16 mouse cellular contexts compared by ENCODE assay signal in the genomic region with DNA sequence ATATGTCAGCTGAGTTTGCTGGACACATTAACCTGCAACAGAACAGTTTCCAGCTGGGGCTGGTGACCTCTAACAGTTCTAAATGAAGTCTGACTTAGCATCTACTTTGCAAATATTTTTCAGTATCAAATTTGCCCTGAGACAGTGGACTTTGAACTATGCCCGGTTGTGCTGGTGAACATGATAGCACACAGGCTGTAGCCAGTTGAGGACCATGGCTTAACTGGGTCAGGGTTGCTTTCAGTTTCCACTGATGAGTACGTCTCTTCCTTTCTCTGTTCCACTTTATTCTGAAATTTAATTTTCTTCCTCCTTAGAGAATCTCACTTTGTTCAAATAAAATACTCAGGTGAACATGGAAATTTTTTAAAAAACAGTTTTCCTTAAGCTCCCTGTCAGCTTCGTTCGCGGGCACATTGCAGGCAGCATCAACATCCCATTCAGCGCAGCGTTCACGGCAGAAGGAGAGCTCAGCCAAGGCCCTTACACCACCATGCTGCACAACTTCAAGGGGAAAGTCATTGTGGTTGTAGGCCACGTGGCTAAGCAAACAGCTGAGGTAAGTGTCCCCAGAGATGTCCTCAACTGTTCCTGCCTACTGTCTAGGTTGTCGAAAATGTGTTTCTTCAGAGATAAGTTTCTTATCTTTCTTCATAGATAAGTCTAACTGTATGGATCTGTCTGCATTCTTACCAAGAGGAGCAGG.
DNase-seq lines count a peak whose midpoint lies in the region; ATAC-seq lines count a peak whose summit lies in the region.
"Had no signal": no experiment of that assay in that cellular context is flagged by ENCODE, and none has a peak within 500 bp of the region (broad histone marks: within the 10 kb centered on the region; RNA-seq: fewer than 3 reads in every experiment).

No protein-coding gene starts in this region.

- ATAC-seq in kidney, embryonic 14.5 days (ENCODE audit: low FRiP score, low TSS enrichment): no peak
- ATAC-seq in common myeloid progenitor, adult 5-6 weeks (replicated peaks; ENCODE audit: low read depth, poor library complexity, severe bottlenecking): peak; percentile 71
- peak; percentile 58 for ATAC-seq in liver, embryonic 16.5 days (ENCODE audit: low read depth)
- peak; percentile 64 for ATAC-seq in megakaryocyte progenitor cell, adult 5-6 weeks (replicated peaks; ENCODE audit: poor library complexity)
- ATAC-seq: forebrain, embryonic 16.5 days; Patski had no signal

- H3K9ac ChIP-seq in kidney, embryonic 14.5 days (ENCODE audit: low read depth, low read length): no peak overlapping the region
- H3K9ac ChIP-seq in liver, embryonic 16.5 days (ENCODE audit: low read depth, low read length): no peak overlapping the region
- H3K9ac ChIP-seq: heart, embryonic 12.5 days had no signal

- H3K4me3 ChIP-seq in kidney, embryonic 14.5 days (ENCODE audit: low read length): no peak overlapping the region
- no peak overlapping the region for H3K4me3 ChIP-seq in liver, embryonic 16.5 days (ENCODE audit: low read depth, low read length)
- H3K4me3 ChIP-seq: heart, embryonic 12.5 days; limb, embryonic 10.5 days; midbrain, embryonic 10.5 days had no signal

- 87% methylated on average over 10 of the region's 10 CpGs for WGBS in kidney, embryonic 14.5 days
- WGBS in liver, embryonic 16.5 days (ENCODE audit: insufficient replicate concordance): 62% methylated on average over 10 of the region's 10 CpGs

- H3K27me3 ChIP-seq in kidney, embryonic 14.5 days (ENCODE audit: control insufficient read depth, insufficient read depth, low read length): no peaks in the 10 kb centered on the region
- H3K27me3 ChIP-seq in liver, embryonic 16.5 days (ENCODE audit: control insufficient read depth, insufficient read depth, low read depth, low read length): no peaks in the 10 kb centered on the region
- H3K27me3 ChIP-seq: heart, embryonic 12.5 days; Patski had no signal

- no peaks in the 10 kb centered on the region for H3K9me3 ChIP-seq in kidney, embryonic 14.5 days (ENCODE audit: control insufficient read depth, low read length)
- H3K9me3 ChIP-seq in liver, embryonic 16.5 days (replicated peaks; ENCODE audit: control insufficient read depth, low read length): no peaks in the 10 kb centered on the region
- H3K9me3 ChIP-seq: heart, embryonic 12.5 days; limb, embryonic 10.5 days; midbrain, embryonic 10.5 days had no signal

- peak; percentile 21 to 24 for DNase-seq in kidney, postnatal 36 days
- DNase-seq in thymus, postnatal 25 days: no peak
- no peak for DNase-seq in cerebellum, postnatal 14 days
- no peak for DNase-seq in right cerebral cortex, postnatal 10 days (ENCODE audit: low spot score in 2 of 2)
- DNase-seq: cerebellum, adult 18-20 months; gastrocnemius, postnatal 14 days; thymus, adult 2 months had no signal

- H3K36me3 ChIP-seq in kidney, embryonic 14.5 days (ENCODE audit: control insufficient read depth, insufficient read depth, low read length): peaks cover 4% of the 10 kb centered on the region; the same call in 1 of the 2 replicates
- H3K36me3 ChIP-seq in liver, embryonic 16.5 days (ENCODE audit: control insufficient read depth, insufficient read depth): no peaks in the 10 kb centered on the region
- H3K36me3 ChIP-seq: heart, embryonic 12.5 days; limb, embryonic 10.5 days had no signal

- no peaks in the 10 kb centered on the region for H3K4me1 ChIP-seq in kidney, embryonic 14.5 days (ENCODE audit: control insufficient read depth, insufficient read depth, low read length)
- peaks cover 22% of the 10 kb centered on the region for H3K4me1 ChIP-seq in liver, embryonic 16.5 days (ENCODE audit: control insufficient read depth, low read depth, low read length)
- H3K4me1 ChIP-seq: limb, embryonic 10.5 days had no signal

- H3K4me2 ChIP-seq in kidney, embryonic 14.5 days (replicated peaks; ENCODE audit: low read depth, low read length): no peak overlapping the region
- no peak overlapping the region for H3K4me2 ChIP-seq in liver, embryonic 16.5 days (ENCODE audit: low read depth, low read length)
- H3K4me2 ChIP-seq: heart, embryonic 12.5 days had no signal

- H3K27ac ChIP-seq in kidney, embryonic 14.5 days (ENCODE audit: low read depth, low read length): no peak overlapping the region
- no peak overlapping the region for H3K27ac ChIP-seq in liver, embryonic 16.5 days (ENCODE audit: low read length)
- H3K27ac ChIP-seq: limb, embryonic 10.5 days; midbrain, embryonic 10.5 days had no signal

Comparison
In these comparisons a context has a peak if more than half of its experiments do, and no peak if none do; other contexts are left out.
1. DNase-seq: peak in kidney, postnatal 36 days (2 of 2); none in thymus, postnatal 25 days (single experiment), cerebellum, postnatal 14 days (0 of 2) and right cerebral cortex, postnatal 10 days (0 of 2).